Mouse (Mus musculus) heart, adult 2 months (tissue): ENCODE data around the gene Memo1.

Source experiments
- CTCF ChIP-seq: fragments of 200-600 bp; IDR thresholded peaks from 2 replicates; pipeline ENCODE4 v1.8.1; 2022; ENCODE audit warnings: antibody characterized with exemption, mild to moderate bottlenecking, moderate library complexity
- POLR2A ChIP-seq: fragments of 200-500 bp; IDR thresholded peaks from 2 replicates; pipeline ENCODE4 v1.6.1; 2011; ENCODE audit warnings: mild to moderate bottlenecking, low read depth, low read length, control low read depth; ENCODE audit not compliant: insufficient read depth

DNA sequence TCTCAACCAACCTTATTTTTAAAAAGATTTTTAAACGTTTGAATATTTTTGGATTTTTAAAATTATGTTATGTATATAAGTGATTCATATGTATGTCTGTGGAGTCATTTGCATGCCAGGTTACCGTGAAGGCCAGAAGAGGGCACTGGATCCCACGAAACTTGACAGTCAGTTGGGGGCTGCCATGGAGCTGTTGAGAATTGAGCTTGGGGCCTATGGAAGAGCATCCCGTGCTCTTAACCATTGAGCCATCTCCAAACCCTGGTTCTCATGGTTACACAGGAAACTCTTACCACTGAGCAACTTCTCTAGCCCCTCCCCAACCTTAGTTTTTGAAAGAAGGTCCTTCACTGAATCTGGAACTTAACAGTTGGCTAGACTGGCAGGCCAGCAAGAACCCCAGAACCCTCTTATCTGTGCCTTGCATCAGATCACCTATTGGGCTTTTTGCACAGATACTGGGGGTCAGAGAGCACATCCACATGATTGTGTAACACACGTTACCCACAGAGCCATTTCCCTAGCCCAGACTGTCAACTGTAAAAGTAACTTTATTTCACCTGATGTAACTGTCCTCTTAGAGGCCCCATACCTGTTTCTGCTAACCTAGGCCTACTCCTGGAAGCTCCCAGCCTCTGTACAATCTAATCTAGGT, 27.2 kb upstream of the Memo1 start:
- peak; percentile 49 for TF ChIP-seq CTCF
- TF ChIP-seq POLR2A: no peak
